Mouse (Mus musculus): ENCODE measurements around the gene Pxk. TPM values are rescaled to one million over a fixed set of nuclear protein-coding genes. Genes with fewer than 3 reads are reported as not detected.
A peak's percentile ranks its signal among the peaks of the same experiment; 100 is the strongest.

Gene Pxk
- polyA plus RNA-seq, 1 experiment: 20.0 TPM

GRCm38 (mm10) chr14:8186278-8187045 lies 88.5 kb downstream of the Pxk start:
- no peak overlapping the region for H3K27ac ChIP-seq (replicated peaks; ENCODE audit: low read depth, low read length)
- no peak overlapping the region for H3K4me3 ChIP-seq (ENCODE audit: insufficient read depth, low read depth, low read length)
- no peaks in the 10 kb centered on the region for H3K4me1 ChIP-seq (ENCODE audit: control insufficient read depth, insufficient read depth, insufficient read length, low read length)

GRCm38 (mm10) chr14:8190556-8190955 lies 92.5 kb downstream of the Pxk start:
- Histone ChIP-seq H3K4me3 (ENCODE audit: insufficient read depth, low read depth, low read length) (no peak overlapping the region), H3K4me1 (ENCODE audit: control insufficient read depth, insufficient read depth, insufficient read length, low read length) (no peaks in the 10 kb centered on the region), H3K27ac (replicated peaks; ENCODE audit: low read depth, low read length) (no peak overlapping the region)

GRCm38 (mm10) chr14:8191331-8191965 lies 93.4 kb downstream of the Pxk start:
- Histone ChIP-seq H3K27ac (replicated peaks; ENCODE audit: low read depth, low read length) (no peak overlapping the region), H3K4me3 (ENCODE audit: insufficient read depth, low read depth, low read length) (no peak overlapping the region), H3K4me1 (ENCODE audit: control insufficient read depth, insufficient read depth, insufficient read length, low read length) (no peaks in the 10 kb centered on the region)

GRCm38 (mm10) chr14:8192727-8193126 lies 94.7 kb downstream of the Pxk start:
- no peaks in the 10 kb centered on the region for H3K4me1 ChIP-seq (ENCODE audit: control insufficient read depth, insufficient read depth, insufficient read length, low read length)
- no peak overlapping the region for H3K27ac ChIP-seq (replicated peaks; ENCODE audit: low read depth, low read length)
- no peak overlapping the region for H3K4me3 ChIP-seq (ENCODE audit: insufficient read depth, low read depth, low read length)

GRCm38 (mm10) chr14:8200769-8201168 lies 102.8 kb downstream of the Pxk start:
- no peak overlapping the region for H3K27ac ChIP-seq (replicated peaks; ENCODE audit: low read depth, low read length)
- H3K4me3 ChIP-seq (ENCODE audit: insufficient read depth, low read depth, low read length): no peak overlapping the region

GRCm38 (mm10) chr14:8201715-8202114 lies 103.7 kb downstream of the Pxk start:
- H3K4me1 ChIP-seq (ENCODE audit: control insufficient read depth, insufficient read depth, insufficient read length, low read length): no peaks in the 10 kb centered on the region
- no peak overlapping the region for H3K4me3 ChIP-seq (ENCODE audit: insufficient read depth, low read depth, low read length)
- H3K27ac ChIP-seq (replicated peaks; ENCODE audit: low read depth, low read length): no peak overlapping the region

More at GRCm38 (mm10) chr14:8200769-8201168, 102.8 kb downstream of the Pxk start:
- H3K4me1 ChIP-seq (ENCODE audit: control insufficient read depth, insufficient read depth, insufficient read length, low read length): no peaks in the 10 kb centered on the region

GRCm38 (mm10) chr14:8206179-8206910 lies 108.3 kb downstream of the Pxk start:
- no peak overlapping the region for H3K4me3 ChIP-seq (ENCODE audit: insufficient read depth, low read depth, low read length)
- no peak overlapping the region for H3K27ac ChIP-seq (replicated peaks; ENCODE audit: low read depth, low read length)
- H3K4me1 ChIP-seq (ENCODE audit: control insufficient read depth, insufficient read depth, insufficient read length, low read length): no peaks in the 10 kb centered on the region

- Histone ChIP-seq H3K27ac (replicated peaks; ENCODE audit: low read depth, low read length) (no peak overlapping the region), H3K4me3 (ENCODE audit: insufficient read depth, low read depth, low read length) (no peak overlapping the region), H3K4me1 (ENCODE audit: control insufficient read depth, insufficient read depth, insufficient read length, low read length) (no peaks in the 10 kb centered on the region)
These were observed 109.1 kb downstream of the Pxk start for GRCm38 (mm10) chr14:8207105-8207504.

- Histone ChIP-seq H3K27ac (replicated peaks; ENCODE audit: low read depth, low read length) (no peak overlapping the region), H3K4me1 (ENCODE audit: control insufficient read depth, insufficient read depth, insufficient read length, low read length) (no peaks in the 10 kb centered on the region), H3K4me3 (ENCODE audit: insufficient read depth, low read depth, low read length) (no peak overlapping the region)
These were observed 109.5 kb downstream of the Pxk start for GRCm38 (mm10) chr14:8207543-8207942.

GRCm38 (mm10) chr14:8208876-8209275 lies 110.9 kb downstream of the Pxk start:
- Histone ChIP-seq H3K4me1 (ENCODE audit: control insufficient read depth, insufficient read depth, insufficient read length, low read length) (no peaks in the 10 kb centered on the region), H3K4me3 (ENCODE audit: insufficient read depth, low read depth, low read length) (no peak overlapping the region)

GRCm38 (mm10) chr14:8209896-8210295 lies 111.9 kb downstream of the Pxk start:
- no peak overlapping the region for H3K4me3 ChIP-seq (ENCODE audit: insufficient read depth, low read depth, low read length)
- no peak overlapping the region for H3K27ac ChIP-seq (replicated peaks; ENCODE audit: low read depth, low read length)
- no peaks in the 10 kb centered on the region for H3K4me1 ChIP-seq (ENCODE audit: control insufficient read depth, insufficient read depth, insufficient read length, low read length)

More at GRCm38 (mm10) chr14:8208876-8209275, 110.9 kb downstream of the Pxk start:
- H3K27ac ChIP-seq (replicated peaks; ENCODE audit: low read depth, low read length): no peak overlapping the region

- Histone ChIP-seq H3K4me1 (ENCODE audit: control insufficient read depth, insufficient read depth, insufficient read length, low read length) (peaks cover 7% of the 10 kb centered on the region), H3K4me3 (ENCODE audit: insufficient read depth, low read depth, low read length) (no peak overlapping the region), H3K27ac (replicated peaks; ENCODE audit: low read depth, low read length) (no peak overlapping the region)
These were observed 115.0 kb downstream of the Pxk start for GRCm38 (mm10) chr14:8212996-8213395.

- peak within 1 kb of the TSS; percentile 79 for H3K27ac ChIP-seq (replicated peaks; ENCODE audit: low read depth, low read length)
- H3K4me1 ChIP-seq (ENCODE audit: control insufficient read depth, insufficient read depth, insufficient read length, low read length): peaks cover 7% of the 10 kb centered on the region
These were observed 115.8 kb downstream of the Pxk start, which contains the start of gene Kctd6 for GRCm38 (mm10) chr14:8213803-8214224. TSS of gene Kctd6 (plus strand) at chr14:8214140.

More at GRCm38 (mm10) chr14:8213803-8214224, 115.8 kb downstream of the Pxk start, which contains the start of gene Kctd6:
- peak within 1 kb of the TSS; percentile 99 for H3K4me3 ChIP-seq (ENCODE audit: insufficient read depth, low read depth, low read length)

All from brown adipose tissue, adult 24 weeks (tissue).